Mouse (Mus musculus) ES-E14 (cell line): ENCODE results near the gene Hipk2. TPM values are rescaled to one million over a fixed set of nuclear protein-coding genes. Genes with fewer than 3 reads are reported as not detected.

Source experiments
- DNase-seq: peaks from one replicate; pipeline ENCODE4 v3.0.0-alpha.2; 2013; ENCODE audit warnings: low read depth, low spot score
- H3K27ac ChIP-seq: 2 replicates; pipeline ENCODE4 v1.5.1; 2012; ENCODE audit warnings: low read depth, mild to moderate bottlenecking, low read length, moderate library complexity, mixed read lengths; ENCODE audit not compliant: poor library complexity, insufficient read depth, severe bottlenecking
- H3K36me3 ChIP-seq: 2 replicates; pipeline ENCODE4 v1.6.1; 2012; ENCODE audit warnings: mild to moderate bottlenecking, low read length, moderate library complexity, mixed read lengths; ENCODE audit not compliant: control insufficient read depth, poor library complexity, insufficient read depth, severe bottlenecking
- H3K4me1 ChIP-seq, 2 experiments: fragments of 150-350 bp in 1 of 2; sonication (generic) in 1 of 2; 2 replicates each; pipeline ENCODE4 v1.6.1; 2012; ENCODE audit warnings: low read length in 2 of 2, mild to moderate bottlenecking in 1 of 2, mixed read lengths in 1 of 2; ENCODE audit not compliant: control insufficient read depth in 2 of 2, insufficient read depth in 2 of 2, poor library complexity in 1 of 2
- H3K4me3 ChIP-seq, 2 experiments: fragments of 150-350 bp in 1 of 2; sonication (generic) in 1 of 2; 2 replicates each; pipeline ENCODE4 v1.5.1; 2012; ENCODE audit warnings: low read length in 2 of 2, low read depth in 1 of 2, mild to moderate bottlenecking in 1 of 2, mixed read lengths in 1 of 2; ENCODE audit not compliant: insufficient read depth in 1 of 2, poor library complexity in 1 of 2, severe bottlenecking in 1 of 2
- H3K9ac ChIP-seq: 2 replicates; pipeline ENCODE4 v1.6.1; 2012; ENCODE audit warnings: low read depth, mild to moderate bottlenecking, low read length, mixed read lengths; ENCODE audit not compliant: poor library complexity, insufficient read depth, severe bottlenecking
- H3K9me3 ChIP-seq: fragments of 150-350 bp; sonication (generic); 2 replicates; pipeline ENCODE4 v1.6.1; 2012; ENCODE audit warnings: low read depth, mild to moderate bottlenecking, low read length; ENCODE audit not compliant: control insufficient read depth, insufficient read depth
- CHD2 ChIP-seq: IDR thresholded peaks from 2 replicates; pipeline ENCODE4 v1.6.1; 2014; ENCODE audit warnings: mild to moderate bottlenecking, low read depth, low read length, inconsistent platforms
- HCFC1 ChIP-seq: IDR thresholded peaks from 2 replicates; pipeline ENCODE4 v1.6.1; 2012; ENCODE audit warnings: low read length, inconsistent platforms, borderline replicate concordance; ENCODE audit not compliant: insufficient read depth
- MAFK ChIP-seq: IDR thresholded peaks from 2 replicates; pipeline ENCODE4 v1.6.1; 2014; ENCODE audit warnings: mild to moderate bottlenecking, low read depth, low read length, inconsistent platforms; ENCODE audit not compliant: insufficient read depth
- ZC3H11A ChIP-seq: IDR thresholded peaks from 2 replicates; pipeline ENCODE4 v1.6.1; 2012; ENCODE audit warnings: low read depth, mild to moderate bottlenecking, inconsistent platforms, low read length, borderline replicate concordance
- ZNF384 ChIP-seq: IDR thresholded peaks from 2 replicates; pipeline ENCODE4 v1.6.1; 2012; ENCODE audit warnings: low read depth, low read length, inconsistent platforms
- in situ Hi-C, 2 experiments: fragments of 600-800 bp; cut with MboI; formaldehyde crosslinking; loops; one replicate each; pipeline ENCODE4 v1.15.1; 2025; ENCODE audit warnings: low sequenced_read_pairs in 2 of 2, inconsistent platforms in 1 of 2; ENCODE audit not compliant: unreplicated experiment in 2 of 2
- total RNA-seq: library from RNA; depleted of rRNA; stranded (reverse); fragments of 300-350 nt; gene quantifications from 2 replicates; pipeline ENCODE4 v1.2.3, GENCODE M21; 2012

Hipk2 gene
- total RNA-seq, 1 experiment: 7.0 TPM

DNA sequence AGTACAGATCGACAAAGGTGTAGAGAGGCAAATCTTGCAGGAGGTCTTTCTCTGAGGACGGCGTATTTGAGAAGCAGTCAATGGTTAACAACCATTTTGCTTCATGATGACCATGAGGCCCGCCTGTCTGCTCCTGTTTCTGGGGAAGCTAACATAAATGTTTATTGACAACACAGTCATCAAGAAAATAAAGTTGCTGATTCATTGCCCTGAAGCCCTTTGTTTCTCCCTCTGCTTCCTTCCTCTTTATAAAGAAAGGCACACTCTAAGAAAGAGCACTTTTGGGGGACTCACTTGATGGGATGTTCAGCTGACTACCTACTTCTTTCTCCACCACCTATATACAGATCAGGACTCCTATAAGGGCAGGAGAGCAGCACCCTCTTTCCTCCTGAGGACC is 42.8 kb upstream of the Hipk2 start:
- Histone ChIP-seq H3K4me3 (no peak overlapping the region), H3K9me3 (no peaks in the 10 kb centered on the region), H3K27ac (no peak overlapping the region), H3K9ac (no peak overlapping the region), H3K36me3 (no peaks in the 10 kb centered on the region), H3K4me1 (peaks cover 9 to 12% of the 10 kb centered on the region in 2 experiments; a peak in 3 of 4 replicates)
- no peak for DNase-seq
- in situ Hi-C loops: no loop called here
- no peak for TF ChIP-seq HCFC1
- no peak for TF ChIP-seq CHD2
- no peak for TF ChIP-seq ZNF384
- no peak for TF ChIP-seq ZC3H11A
- TF ChIP-seq MAFK: no peak

DNA sequence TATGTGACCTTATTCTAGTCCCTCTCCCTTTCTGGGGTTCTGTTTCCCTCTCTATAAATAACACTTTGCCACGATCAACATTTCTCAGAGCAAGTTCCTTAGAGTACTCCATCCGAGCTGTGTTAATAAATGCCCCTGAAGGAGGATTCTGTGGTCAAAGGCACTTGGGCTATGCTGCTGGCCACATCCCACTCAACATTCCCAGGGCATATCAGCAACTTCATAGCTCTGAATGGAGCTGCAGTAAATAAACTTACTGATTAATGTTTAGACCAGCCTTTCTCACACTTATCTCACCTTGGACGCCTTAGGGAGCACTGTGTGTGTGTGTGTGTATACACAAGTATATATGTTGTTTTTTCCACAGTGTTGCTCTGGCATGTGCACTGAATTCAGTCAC is 41.5 kb upstream of the Hipk2 start:
- no peak for TF ChIP-seq HCFC1
- TF ChIP-seq MAFK: no peak
- TF ChIP-seq CHD2: no peak
- TF ChIP-seq ZNF384: no peak
- TF ChIP-seq ZC3H11A: no peak
- H3K36me3 ChIP-seq: no peaks in the 10 kb centered on the region
- H3K4me3 ChIP-seq: no peak overlapping the region
- in situ Hi-C loops: no loop called here
- H3K27ac ChIP-seq: no peak overlapping the region
- no peak for DNase-seq
- peaks cover 9 to 12% of the 10 kb centered on the region in 2 experiments; a peak in 3 of 4 replicates for H3K4me1 ChIP-seq
- H3K9ac ChIP-seq: no peak overlapping the region
- H3K9me3 ChIP-seq: no peaks in the 10 kb centered on the region

DNA sequence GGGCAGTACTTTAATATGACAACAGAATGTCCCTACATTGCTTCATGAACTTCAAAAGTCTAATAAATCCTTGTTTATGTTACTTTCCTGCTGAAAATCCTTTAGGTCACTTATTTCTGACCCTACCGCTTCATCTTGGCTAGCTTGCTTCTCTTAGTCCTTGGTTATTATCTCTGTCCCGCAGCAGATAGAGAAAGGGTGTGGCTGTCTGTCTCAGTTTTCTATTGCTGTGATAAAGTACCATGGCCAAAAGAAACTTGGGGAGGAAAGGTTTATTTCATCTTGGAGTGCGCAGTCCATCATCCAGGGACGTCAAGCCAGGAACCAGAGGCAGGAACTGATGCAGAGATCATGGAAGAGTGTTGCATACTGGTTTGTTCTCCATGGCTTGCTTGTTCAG is 40.6 kb upstream of the Hipk2 start:
- Histone ChIP-seq H3K36me3 (no peaks in the 10 kb centered on the region), H3K9me3 (no peaks in the 10 kb centered on the region), H3K9ac (no peak overlapping the region), H3K4me3 (no peak overlapping the region), H3K4me1 (peaks cover 9 to 12% of the 10 kb centered on the region in 2 experiments; a peak in 3 of 4 replicates), H3K27ac (no peak overlapping the region)
- TF ChIP-seq ZC3H11A (no peak), MAFK (no peak), CHD2 (no peak), ZNF384 (no peak), HCFC1 (no peak)
- DNase-seq: no peak
- in situ Hi-C loops: no loop called here

DNA sequence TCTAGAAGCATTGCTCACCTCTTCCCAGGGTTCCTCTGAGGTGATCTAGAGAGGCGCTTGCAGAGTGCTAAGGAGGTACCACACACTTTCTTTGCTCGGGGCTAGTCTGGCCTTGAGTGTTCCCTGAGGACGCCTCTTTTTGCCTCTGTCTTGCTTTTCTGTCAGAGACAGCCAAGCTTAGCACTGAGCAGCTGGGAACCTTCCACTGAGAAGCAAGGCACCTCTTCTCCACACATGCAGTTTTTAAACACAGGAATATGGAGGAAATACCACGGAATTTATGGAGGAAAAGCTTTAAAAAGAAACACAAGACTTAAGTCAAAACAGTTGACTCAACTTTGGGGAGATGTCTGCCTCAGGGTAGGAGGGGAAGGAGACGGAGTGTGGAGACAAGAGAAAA is 39.8 kb upstream of the Hipk2 start:
- no peak overlapping the region for H3K27ac ChIP-seq
- H3K9me3 ChIP-seq: no peaks in the 10 kb centered on the region
- TF ChIP-seq ZNF384 (no peak), ZC3H11A (no peak), HCFC1 (no peak), MAFK (no peak), CHD2 (no peak)
- no peak overlapping the region for H3K4me3 ChIP-seq
- H3K9ac ChIP-seq: no peak overlapping the region
- H3K36me3 ChIP-seq: no peaks in the 10 kb centered on the region
- H3K4me1 ChIP-seq: peaks cover 9 to 12% of the 10 kb centered on the region in 2 experiments; a peak in 3 of 4 replicates
- DNase-seq: no peak
- in situ Hi-C loops: no loop called here

DNA sequence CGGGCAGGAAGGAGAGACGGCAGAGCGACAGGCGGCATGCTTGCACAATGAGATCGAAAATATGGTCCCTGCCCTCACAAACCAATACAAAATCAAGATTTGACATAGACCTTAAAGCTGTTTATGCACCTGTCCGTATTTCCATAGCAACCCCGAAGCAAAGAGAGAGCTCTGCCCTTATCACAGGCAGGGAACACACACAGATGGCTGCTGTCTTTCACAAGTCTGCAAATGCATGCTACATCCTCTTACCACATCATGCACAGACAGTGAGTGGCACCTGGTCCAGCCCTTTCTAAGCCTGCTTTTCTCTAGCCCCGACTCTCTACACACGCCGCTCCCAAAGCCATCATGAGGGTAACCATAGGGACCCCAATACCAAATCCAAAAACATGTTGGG is 38.2 kb upstream of the Hipk2 start:
- Histone ChIP-seq H3K4me3 (no peak overlapping the region), H3K36me3 (no peaks in the 10 kb centered on the region), H3K9me3 (no peaks in the 10 kb centered on the region), H3K9ac (no peak overlapping the region), H3K27ac (no peak overlapping the region), H3K4me1 (peaks cover 9 to 12% of the 10 kb centered on the region in 2 experiments; a peak in 3 of 4 replicates)
- DNase-seq: no peak
- in situ Hi-C loops: no loop called here
- no peak for TF ChIP-seq ZC3H11A
- TF ChIP-seq ZNF384: no peak
- TF ChIP-seq HCFC1: no peak
- no peak for TF ChIP-seq CHD2
- TF ChIP-seq MAFK: no peak
